Mouse (Mus musculus) stomach, postnatal 0 days (tissue): ENCODE measurements around the gene Kdf1. TPM values are rescaled to one million over a fixed set of nuclear protein-coding genes. Genes with fewer than 3 reads are reported as not detected.

ENCODE experiments used
- ATAC-seq: fragments of 200-750 bp; cut with Nextera tagmentation; 2 replicates; pipeline ENCODE4 v1.8.0; 2017; ENCODE audit not compliant: low FRiP score, low TSS enrichment
- DNase-seq: peaks from one replicate; pipeline ENCODE4 v3.0.0-alpha.2; 2016; ENCODE audit warnings: low spot score
- H3K27ac ChIP-seq: fragments of 300-500 bp; sonication (generic); replicated peaks from 2 replicates; pipeline ENCODE4 v1.5.1; 2014; ENCODE audit warnings: mild to moderate bottlenecking, control low read depth
- H3K27me3 ChIP-seq: fragments of 300-500 bp; sonication (generic); 2 replicates; pipeline ENCODE4 v1.6.1; 2014; ENCODE audit warnings: low read length; ENCODE audit not compliant: control insufficient read depth, insufficient read depth
- H3K36me3 ChIP-seq: fragments of 300-500 bp; sonication (generic); 2 replicates; pipeline ENCODE4 v1.6.1; 2014; ENCODE audit warnings: low read length, mixed read lengths; ENCODE audit not compliant: control insufficient read depth, insufficient read depth
- H3K4me1 ChIP-seq: fragments of 300-500 bp; sonication (generic); replicated peaks from 2 replicates; pipeline ENCODE4 v1.6.1; 2014; ENCODE audit warnings: antibody characterized with exemption; ENCODE audit not compliant: control insufficient read depth, insufficient read depth
- H3K4me2 ChIP-seq: fragments of 300-500 bp; sonication (generic); replicated peaks from 2 replicates; pipeline ENCODE4 v1.6.1; 2014; ENCODE audit warnings: low read depth, mild to moderate bottlenecking, control low read depth, moderate library complexity
- H3K4me3 ChIP-seq: fragments of 300-500 bp; sonication (generic); 2 replicates; pipeline ENCODE4 v1.5.1; 2014; ENCODE audit warnings: low read depth, low read length, control low read depth
- H3K9ac ChIP-seq: fragments of 300-500 bp; sonication (generic); 2 replicates; pipeline ENCODE4 v1.6.1; 2014; ENCODE audit warnings: mild to moderate bottlenecking, low read length, control low read depth, mixed read lengths
- H3K9me3 ChIP-seq: fragments of 300-500 bp; sonication (generic); 2 replicates; pipeline ENCODE4 v1.6.1; 2016; ENCODE audit warnings: low read length; ENCODE audit not compliant: control insufficient read depth
- CTCF ChIP-seq: IDR thresholded peaks from 2 replicates; pipeline ENCODE4 v1.5.1; 2016; ENCODE audit warnings: antibody characterized with exemption, low read depth, mild to moderate bottlenecking, moderate library complexity
- EP300 ChIP-seq: optimal IDR thresholded peaks from 2 replicates; pipeline ENCODE3; 2016; ENCODE audit warnings: antibody characterized with exemption
- WGBS: fragments of 180-500 bp; shearing (Covaris S2); extraction: QIAGEN DNeasy Blood & Tissue Kit; methylation state at CpG from one replicate; pipeline ENCODE4 v1.1.7; 2014; 5-methylcytosine and 5-hydroxymethylcytosine counted together
- polyA plus RNA-seq: library from polyadenylated mRNA; unstranded; fragments of >200 nt; fragmentation: Nextera tagmentation; extraction: Ambion mirVana; gene quantifications from 2 replicates; pipeline ENCODE4 v1.2.1, GENCODE M21; 2015

Gene Kdf1
- polyA plus RNA-seq, 1 experiment from 2014 or later: 29.2 TPM

DNA sequence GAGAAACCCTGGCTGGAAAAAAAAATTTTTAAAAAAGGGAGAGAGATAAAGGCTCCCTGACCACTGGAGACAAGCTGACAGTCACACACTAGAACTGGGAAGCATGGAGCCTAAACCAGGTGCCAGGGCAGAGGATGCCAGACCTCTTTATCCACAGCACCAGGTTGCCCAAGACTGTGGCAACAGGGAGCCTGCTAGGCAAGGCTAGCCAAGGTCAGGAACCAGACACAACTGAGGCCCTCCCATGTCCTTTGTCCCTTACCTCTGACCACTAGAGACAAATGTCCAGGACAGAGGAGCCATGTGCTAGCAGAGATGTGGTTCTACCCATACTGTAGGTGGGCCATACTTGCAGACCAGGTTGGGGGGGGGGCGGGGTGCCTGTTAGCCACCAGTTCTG lies 33.3 kb downstream of the Kdf1 start:
- Histone ChIP-seq H3K27me3 (no peaks in the 10 kb centered on the region), H3K9me3 (no peaks in the 10 kb centered on the region), H3K36me3 (no peaks in the 10 kb centered on the region), H3K4me1 (no peaks in the 10 kb centered on the region), H3K4me2 (no peak overlapping the region), H3K27ac (no peak overlapping the region), H3K9ac (no peak overlapping the region), H3K4me3 (no peak overlapping the region)
- DNase-seq (no peak), ATAC-seq (no peak)
- no peak for TF ChIP-seq EP300
- TF ChIP-seq CTCF: no peak
- WGBS: 80% methylated on average over 1 of the region's 1 CpGs

DNA sequence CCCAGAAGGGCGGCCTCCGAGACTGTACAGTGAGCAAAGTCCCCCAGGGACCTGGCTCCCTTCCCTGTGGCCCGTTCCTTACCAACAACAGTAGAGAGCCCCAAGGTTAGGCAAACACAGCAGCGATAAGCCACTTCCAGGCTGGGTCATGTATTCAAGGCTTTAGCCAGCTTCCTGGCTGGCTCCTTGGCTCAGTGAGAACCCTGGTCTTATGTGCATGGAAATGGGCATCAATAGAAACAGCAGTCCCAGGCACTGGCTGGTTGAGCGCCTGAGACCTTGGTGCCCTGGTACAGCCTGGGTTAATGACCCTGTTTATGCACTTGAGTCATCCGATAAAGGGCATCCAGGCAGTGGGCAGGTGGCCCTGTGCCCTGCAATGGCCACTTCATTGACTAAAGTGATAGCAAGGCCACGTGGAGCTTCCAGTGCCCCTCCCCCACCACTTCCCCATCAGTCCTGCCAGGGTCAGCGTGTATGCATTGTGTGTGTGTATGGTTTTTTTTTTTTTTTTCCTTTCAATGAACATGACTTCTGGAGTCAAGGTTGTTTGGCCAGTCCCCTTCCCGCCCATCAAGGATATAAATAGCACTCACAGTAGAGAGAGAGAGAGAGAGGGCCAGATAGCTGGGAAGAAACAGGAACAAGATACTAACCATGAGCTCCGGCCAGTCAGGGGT lies 34.1 kb downstream of the Kdf1 start, which contains the start of gene Nr0b2:
Nr0b2 (plus strand) TSS at position 609 of the 680 bp plus-strand sequence.
- WGBS: 40% methylated on average over 10 of the region's 10 CpGs
- H3K9ac ChIP-seq: no peak within 1 kb of the TSS
- H3K4me1 ChIP-seq: no peaks in the 10 kb centered on the region
- no peaks in the 10 kb centered on the region for H3K36me3 ChIP-seq
- H3K27me3 ChIP-seq: no peaks in the 10 kb centered on the region
- peak within 1 kb of the TSS; percentile 32 for H3K4me2 ChIP-seq
- H3K27ac ChIP-seq: peak within 1 kb of the TSS; percentile 71
- no peak for TF ChIP-seq CTCF
- TF ChIP-seq EP300: no peak
- DNase-seq (peak; percentile 70), ATAC-seq (peak; percentile 70)
- no peaks in the 10 kb centered on the region for H3K9me3 ChIP-seq
- H3K4me3 ChIP-seq: no peak within 1 kb of the TSS

DNA sequence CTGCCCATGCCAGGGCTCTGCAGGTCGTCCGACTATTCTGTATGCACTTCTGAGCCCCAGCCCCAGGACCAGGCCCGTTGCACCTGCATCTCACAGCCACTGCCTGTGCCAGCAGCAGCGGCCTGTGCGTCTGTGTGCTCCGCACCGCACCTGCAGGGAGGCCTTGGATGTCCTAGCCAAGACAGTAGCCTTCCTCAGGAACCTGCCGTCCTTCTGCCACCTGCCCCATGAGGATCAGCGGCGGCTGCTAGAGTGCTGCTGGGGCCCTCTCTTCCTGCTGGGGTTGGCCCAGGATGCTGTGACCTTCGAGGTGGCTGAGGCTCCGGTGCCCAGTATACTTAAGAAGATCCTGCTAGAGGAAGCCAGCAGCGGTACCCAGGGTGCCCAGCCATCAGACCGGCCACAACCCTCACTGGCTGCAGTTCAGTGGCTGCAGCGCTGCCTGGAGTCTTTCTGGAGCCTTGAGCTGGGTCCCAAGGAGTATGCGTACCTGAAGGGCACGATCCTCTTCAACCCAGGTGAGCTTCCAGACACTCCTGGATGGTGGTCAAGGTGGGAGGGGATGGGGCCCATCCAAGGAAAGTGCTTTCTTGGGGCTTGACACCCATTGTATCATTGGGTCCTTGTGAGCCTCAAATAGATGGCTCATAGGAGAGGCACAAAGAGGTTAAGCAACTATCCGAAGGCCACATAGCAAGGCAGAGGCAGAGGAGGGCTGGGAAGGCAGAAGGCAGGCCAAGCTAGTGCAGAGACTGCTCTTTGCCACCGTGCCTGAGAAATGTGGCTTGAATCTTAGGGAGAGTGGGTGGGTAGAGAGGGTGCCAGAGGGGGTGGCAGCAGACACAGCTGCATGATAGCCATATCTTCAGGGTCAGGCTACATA lies 34.9 kb downstream of the Kdf1 start:
- Histone ChIP-seq H3K27ac (peak overlapping the region; percentile 71), H3K27me3 (no peaks in the 10 kb centered on the region), H3K4me3 (no peak overlapping the region), H3K9me3 (no peaks in the 10 kb centered on the region), H3K4me1 (no peaks in the 10 kb centered on the region), H3K36me3 (no peaks in the 10 kb centered on the region), H3K9ac (no peak overlapping the region), H3K4me2 (peak overlapping the region; percentile 32)
- ATAC-seq: peak; percentile 49
- peak; percentile 45 for DNase-seq
- TF ChIP-seq CTCF (no peak), EP300 (no peak)
- WGBS: 58% methylated on average over 19 of the region's 19 CpGs

DNA sequence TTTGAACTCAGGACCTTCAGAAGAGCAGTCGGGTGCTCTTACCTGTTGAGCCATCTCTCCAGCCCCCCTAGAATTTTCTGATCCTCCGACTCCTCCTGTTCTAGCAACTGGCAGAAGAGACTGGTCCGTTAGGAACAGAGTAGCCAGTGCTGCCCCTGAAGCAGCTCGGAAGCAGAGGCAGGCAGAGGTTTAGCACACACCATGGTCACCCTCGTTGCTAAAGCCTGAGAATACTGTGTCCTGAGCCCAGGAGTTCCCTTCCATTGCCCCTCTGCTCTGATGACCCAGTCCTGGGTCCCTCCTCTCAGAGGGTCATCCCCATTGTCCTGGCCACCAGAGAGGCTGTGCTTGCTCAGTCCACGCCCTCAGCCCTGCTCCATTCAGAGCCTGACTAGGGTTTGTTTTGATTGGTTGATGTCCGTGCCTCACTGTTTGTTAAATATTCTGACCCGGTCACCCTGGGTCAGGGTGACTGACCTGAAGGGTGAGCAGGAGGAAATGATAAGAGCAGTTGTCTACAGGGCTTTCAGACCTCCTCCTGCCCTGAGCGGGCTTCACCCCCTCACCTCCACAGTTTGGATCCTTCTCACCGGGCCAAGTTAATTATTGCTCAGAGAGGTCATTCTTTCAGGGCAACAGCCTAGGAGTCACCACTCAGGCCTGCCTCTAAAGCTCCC lies 38.4 kb downstream of the Kdf1 start:
- 27% methylated on average over 10 of the region's 10 CpGs for WGBS
- H3K4me1 ChIP-seq: no peaks in the 10 kb centered on the region
- no peak overlapping the region for H3K4me3 ChIP-seq
- no peak for DNase-seq
- no peaks in the 10 kb centered on the region for H3K9me3 ChIP-seq
- 0 out of 2 replicates have a peak, but pooled peaks have one; percentile 9 for ATAC-seq
- H3K27me3 ChIP-seq: no peaks in the 10 kb centered on the region
- no peaks in the 10 kb centered on the region for H3K36me3 ChIP-seq
- H3K9ac ChIP-seq: no peak overlapping the region
- no peak overlapping the region for H3K4me2 ChIP-seq
- no peak overlapping the region for H3K27ac ChIP-seq
- TF ChIP-seq CTCF: no peak

DNA sequence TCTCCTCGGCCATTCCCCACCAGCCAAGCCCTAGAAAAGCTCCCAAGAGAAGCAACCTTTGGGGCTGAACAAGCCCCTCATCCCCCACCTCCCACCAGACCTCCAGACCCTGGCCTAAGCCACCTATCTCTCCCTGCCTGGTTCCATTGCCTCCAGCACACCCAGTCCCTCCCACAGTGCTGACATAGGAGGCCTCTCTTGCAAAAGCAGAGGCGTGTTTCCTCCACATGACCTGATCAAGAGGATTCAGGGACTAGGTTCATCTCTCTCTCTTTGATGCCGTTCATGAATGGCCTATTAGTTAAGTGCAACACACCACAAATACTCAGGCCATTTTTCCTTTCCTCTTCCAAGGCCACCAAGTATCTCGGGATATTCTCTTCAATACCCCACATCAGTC lies 41.1 kb downstream of the Kdf1 start:
- H3K27ac ChIP-seq: no peak overlapping the region
- no peaks in the 10 kb centered on the region for H3K36me3 ChIP-seq
- WGBS: 81% methylated on average over 4 of the region's 4 CpGs
- no peak for ATAC-seq
- DNase-seq: no peak
- H3K4me3 ChIP-seq: no peak overlapping the region
- no peak for TF ChIP-seq CTCF
- no peak for TF ChIP-seq EP300
- no peaks in the 10 kb centered on the region for H3K27me3 ChIP-seq
- no peaks in the 10 kb centered on the region for H3K9me3 ChIP-seq
- H3K4me1 ChIP-seq: no peaks in the 10 kb centered on the region
- no peak overlapping the region for H3K9ac ChIP-seq
- H3K4me2 ChIP-seq: no peak overlapping the region
